In the genomic region with DNA sequence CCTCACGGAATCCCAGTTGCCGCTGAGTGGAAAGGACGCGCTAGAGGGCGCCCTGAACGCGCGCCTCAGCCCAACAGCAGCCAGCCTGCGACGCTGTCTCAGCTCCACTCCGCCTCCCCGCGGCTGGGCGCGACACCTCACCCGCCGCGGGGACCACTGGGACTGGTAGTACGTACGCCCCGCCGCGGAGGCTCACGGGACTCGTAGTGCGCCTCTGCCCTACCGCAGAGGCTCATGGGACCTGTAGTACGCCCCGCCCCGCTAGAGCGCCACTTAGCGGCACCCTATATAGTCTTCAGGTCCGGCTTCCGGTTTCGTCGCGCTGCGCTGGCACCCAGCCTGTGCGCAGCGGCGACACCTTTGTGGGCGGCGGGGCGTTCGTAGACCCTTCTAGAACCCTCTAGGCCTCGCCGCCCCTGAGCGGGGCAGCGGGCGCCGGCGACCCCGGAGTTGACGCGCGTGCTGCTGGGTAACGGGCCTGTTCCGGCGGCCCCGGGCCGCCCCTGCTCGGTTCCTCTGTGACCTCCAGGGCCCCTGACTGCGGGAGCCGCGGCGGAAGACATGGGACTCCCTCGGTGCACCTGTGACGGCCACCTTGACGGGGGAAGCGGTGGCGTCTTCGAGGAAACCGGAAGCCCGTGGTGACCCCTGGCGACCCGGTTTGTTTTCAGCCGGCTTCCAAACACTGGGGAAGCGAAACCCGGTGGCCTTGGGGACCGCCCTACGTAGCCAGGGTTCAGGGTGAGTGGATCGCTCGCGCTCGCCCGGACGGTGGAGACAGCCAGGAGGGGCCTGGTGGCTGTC, we compare ENCODE assay signal across 8 mouse cellular contexts. TPM values are rescaled to one million over a fixed set of nuclear protein-coding genes. Genes with fewer than 3 reads are reported as not detected.
DNase-seq lines count a peak whose midpoint lies in the region; ATAC-seq lines count a peak whose summit lies in the region.

A gene (plus strand): TSS at position 282 of the 804 bp plus-strand sequence.

- peak; percentile 97 for DNase-seq in adipocyte (ENCODE audit: low spot score)
- peak; percentile 99 for DNase-seq in embryo, embryonic 10 days (ENCODE audit: low spot score)
- DNase-seq in gastrocnemius, postnatal 10 days: peak; percentile 97
- peak; percentile 98 for DNase-seq in induced T-regulatory cell, adult 2 months (ENCODE audit: low read depth)
- DNase-seq in left cerebral cortex, adult 9 months (ENCODE audit: low spot score in 2 of 2): peak; percentile 96 to 99
- peak; percentile 99 for DNase-seq in right cerebral cortex, postnatal 14 days
- peak; percentile 96 to 97 for DNase-seq in urinary bladder, postnatal 36 days (ENCODE audit: low spot score in 2 of 2)

- ATAC-seq in megakaryocyte progenitor cell, adult 5-6 weeks (replicated peaks; ENCODE audit: poor library complexity): peak; percentile 90

RNA-seq across cellular contexts. Expression of the gene that starts here (rescaled TPM):
- 10 to 100 TPM; 46.5 to 48.8 TPM for total RNA-seq in gastrocnemius, postnatal 10 days (2021)
- 69.6 and 75.9 TPM in 2 replicates for total RNA-seq in megakaryocyte progenitor cell, adult 5-6 weeks (2015)
- 58.6 and 60.3 TPM in 2 replicates for total RNA-seq in megakaryocyte progenitor cell, adult 5-6 weeks (2017)

Comparison
In these comparisons a context has a peak if more than half of its experiments do, and no peak if none do; other contexts are left out.
1. Peak in every context shown above with its lines: DNase-seq and ATAC-seq.